Mouse (Mus musculus): Measurements from ENCODE around the gene Grb2. TPM values are rescaled to one million over a fixed set of nuclear protein-coding genes. Genes with fewer than 3 reads are reported as not detected.
"Not testable (repeated sequence)": the region's sequence is repeated elsewhere in the genome, so short reads cannot be mapped to it uniquely, and the experiment has no call there.

Grb2 gene
- total RNA-seq, 2 experiments from 2014 or later, result 188 to 210 TPM

GRCm38 (mm10) chr11:115653194-115653593, 55.2 kb downstream of the Grb2 start:
- no peak for DNase-seq (ENCODE audit: extremely low spot score in 1 of 2, low spot score in 1 of 2)

GRCm38 (mm10) chr11:115651680-115652079, 56.7 kb downstream of the Grb2 start:
- DNase-seq (ENCODE audit: extremely low spot score in 1 of 2, low spot score in 1 of 2), result no peak

GRCm38 (mm10) chr11:115649706-115650105, 58.7 kb downstream of the Grb2 start:
- DNase-seq (ENCODE audit: extremely low spot score in 1 of 2, low spot score in 1 of 2), result no peak

- peak in 1 of 2 experiments; percentile 66 for DNase-seq (ENCODE audit: extremely low spot score in 1 of 2, low spot score in 1 of 2)
Measured at GRCm38 (mm10) chr11:115647459-115647858, 60.9 kb downstream of the Grb2 start.

GRCm38 (mm10) chr11:115646439-115646838, 62.0 kb downstream of the Grb2 start:
- no peak for DNase-seq (ENCODE audit: extremely low spot score in 1 of 2, low spot score in 1 of 2)

GRCm38 (mm10) chr11:115645498-115645897, 62.9 kb downstream of the Grb2 start:
- DNase-seq (ENCODE audit: extremely low spot score in 1 of 2, low spot score in 1 of 2), result not testable (repeated sequence)

- DNase-seq (ENCODE audit: extremely low spot score in 1 of 2, low spot score in 1 of 2), result no peak
Measured at GRCm38 (mm10) chr11:115644308-115644707, 64.1 kb downstream of the Grb2 start.

GRCm38 (mm10) chr11:115643265-115643664, 65.1 kb downstream of the Grb2 start:
- no peak for DNase-seq (ENCODE audit: extremely low spot score in 1 of 2, low spot score in 1 of 2)

- no peak for DNase-seq (ENCODE audit: extremely low spot score in 1 of 2, low spot score in 1 of 2)
Measured at GRCm38 (mm10) chr11:115642705-115643104, 65.7 kb downstream of the Grb2 start.

- DNase-seq (ENCODE audit: extremely low spot score in 1 of 2, low spot score in 1 of 2), result no peak
Measured at GRCm38 (mm10) chr11:115641664-115642036, 66.7 kb downstream of the Grb2 start.

- DNase-seq (ENCODE audit: extremely low spot score in 1 of 2, low spot score in 1 of 2), result no peak
Measured at GRCm38 (mm10) chr11:115640978-115641663, 67.3 kb downstream of the Grb2 start.

GRCm38 (mm10) chr11:115640311-115640828, 68.0 kb downstream of the Grb2 start:
- DNase-seq (ENCODE audit: extremely low spot score in 1 of 2, low spot score in 1 of 2), result no peak

- DNase-seq (ENCODE audit: extremely low spot score in 1 of 2, low spot score in 1 of 2), result no peak
Measured at GRCm38 (mm10) chr11:115639540-115639939, 68.9 kb downstream of the Grb2 start.

GRCm38 (mm10) chr11:115638498-115639409, 69.6 kb downstream of the Grb2 start:
- DNase-seq (ENCODE audit: extremely low spot score in 1 of 2, low spot score in 1 of 2), result no peak

- no peak for DNase-seq (ENCODE audit: extremely low spot score in 1 of 2, low spot score in 1 of 2)
Measured at GRCm38 (mm10) chr11:115636960-115637359, 71.4 kb downstream of the Grb2 start.

GRCm38 (mm10) chr11:115635484-115635883, 72.9 kb downstream of the Grb2 start:
- DNase-seq (ENCODE audit: extremely low spot score in 1 of 2, low spot score in 1 of 2), result no peak

GRCm38 (mm10) chr11:115635041-115635440, 73.4 kb downstream of the Grb2 start:
- no peak for DNase-seq (ENCODE audit: extremely low spot score in 1 of 2, low spot score in 1 of 2)

- DNase-seq (ENCODE audit: extremely low spot score in 1 of 2, low spot score in 1 of 2), result no peak
Measured at GRCm38 (mm10) chr11:115634109-115634508, 74.3 kb downstream of the Grb2 start.

GRCm38 (mm10) chr11:115632862-115633261, 75.5 kb downstream of the Grb2 start:
- no peak for DNase-seq (ENCODE audit: extremely low spot score in 1 of 2, low spot score in 1 of 2)

- DNase-seq (ENCODE audit: extremely low spot score in 1 of 2, low spot score in 1 of 2), result no peak
Measured at GRCm38 (mm10) chr11:115632247-115632646, 76.2 kb downstream of the Grb2 start.

GRCm38 (mm10) chr11:115631505-115631890, 76.9 kb downstream of the Grb2 start:
- no peak for DNase-seq (ENCODE audit: extremely low spot score in 1 of 2, low spot score in 1 of 2)
